Mouse (Mus musculus) intestine, embryonic 16.5 days (tissue): ENCODE measurements at regions not wholly inside any gene's neighbourhood (a gene's known extent, or its start where the extent isn't known, plus 50 kb on each side); places are given as distances from the start of the nearest gene placed in this dataset.
A peak's percentile ranks its signal among the peaks of the same experiment; 100 is the strongest.

Experiments
- ATAC-seq: fragments of 200-750 bp; cut with Nextera tagmentation; 2 replicates; pipeline ENCODE4 v1.8.0; 2017; ENCODE audit warnings: moderate TSS enrichment, moderate library complexity
- H3K27ac ChIP-seq: fragments of 300-500 bp; sonication (generic); 2 replicates; pipeline ENCODE4 v1.5.1; 2014; ENCODE audit warnings: mild to moderate bottlenecking, low read length
- H3K27me3 ChIP-seq: fragments of 300-500 bp; sonication (generic); replicated peaks from 2 replicates; pipeline ENCODE4 v1.6.1; 2014; ENCODE audit warnings: low read length, control low read depth, mixed read lengths; ENCODE audit not compliant: control insufficient read depth, insufficient read depth
- H3K36me3 ChIP-seq: fragments of 300-500 bp; sonication (generic); 2 replicates; pipeline ENCODE4 v1.6.1; 2014; ENCODE audit warnings: low read length, control low read depth; ENCODE audit not compliant: control insufficient read depth, insufficient read depth
- H3K4me1 ChIP-seq: fragments of 300-500 bp; sonication (generic); 2 replicates; pipeline ENCODE4 v1.6.1; 2014; ENCODE audit warnings: low read length, control low read depth, mixed read lengths; ENCODE audit not compliant: control insufficient read depth, insufficient read depth
- H3K4me2 ChIP-seq: fragments of 300-500 bp; sonication (generic); 2 replicates; pipeline ENCODE4 v1.6.1; 2014; ENCODE audit warnings: low read depth, low read length, control low read depth
- H3K4me3 ChIP-seq: fragments of 300-500 bp; sonication (generic); 2 replicates; pipeline ENCODE4 v1.5.1; 2014; ENCODE audit warnings: mild to moderate bottlenecking, low read length
- H3K9ac ChIP-seq: fragments of 300-500 bp; sonication (generic); 2 replicates; pipeline ENCODE4 v1.6.1; 2014; ENCODE audit warnings: low read depth, low read length
- H3K9me3 ChIP-seq: fragments of 300-500 bp; sonication (generic); 2 replicates; pipeline ENCODE4 v1.6.1; 2016; ENCODE audit warnings: low read length, control low read depth; ENCODE audit not compliant: control insufficient read depth
- WGBS: fragments of 180-500 bp; shearing (Covaris S2); extraction: QIAGEN DNeasy Blood & Tissue Kit; methylation state at CpG from one replicate; pipeline ENCODE4 v1.1.7; 2014; 5-methylcytosine and 5-hydroxymethylcytosine counted together

- ATAC-seq = peak; percentile 99
- H3K36me3 ChIP-seq = no peaks in the 10 kb centered on the region
- H3K4me3 ChIP-seq = no peak overlapping the region
- H3K9ac ChIP-seq = no peak overlapping the region
- H3K27me3 ChIP-seq = no peaks in the 10 kb centered on the region
- no peak overlapping the region for H3K4me2 ChIP-seq
- 37% methylated on average over 2 of the region's 2 CpGs for whole genome bisulfite sequencing
- peak overlapping the region; percentile 47 for H3K27ac ChIP-seq
- no peaks in the 10 kb centered on the region for H3K9me3 ChIP-seq
- 0 out of 2 replicates have a peak, but pooled peaks cover 3% of the 10 kb centered on the region for H3K4me1 ChIP-seq
These were observed 386.6 kb upstream of the Slc5a7 start for GRCm38 (mm10) chr17:54685143-54686040.

GRCm38 (mm10) chr17:54678111-54678510 lies 379.3 kb upstream of the Slc5a7 start:
- Histone ChIP-seq H3K4me3 (no peak overlapping the region), H3K4me1 (no peaks in the 10 kb centered on the region), H3K9ac (no peak overlapping the region), H3K27ac (no peak overlapping the region), H3K9me3 (no peaks in the 10 kb centered on the region), H3K27me3 (no peaks in the 10 kb centered on the region), H3K36me3 (no peaks in the 10 kb centered on the region), H3K4me2 (no peak overlapping the region)
- no peak for ATAC-seq
- 63% methylated on average over 2 of the region's 2 CpGs for WGBS

- no peak overlapping the region for H3K4me2 ChIP-seq
- H3K9ac ChIP-seq = no peak overlapping the region
- no peaks in the 10 kb centered on the region for H3K9me3 ChIP-seq
- H3K4me1 ChIP-seq = no peaks in the 10 kb centered on the region
- 89% methylated on average over 2 of the region's 2 CpGs for WGBS
- no peak overlapping the region for H3K4me3 ChIP-seq
- no peaks in the 10 kb centered on the region for H3K27me3 ChIP-seq
- no peak for ATAC-seq
- no peak overlapping the region for H3K27ac ChIP-seq
- H3K36me3 ChIP-seq = no peaks in the 10 kb centered on the region
These were observed 370.7 kb upstream of the Slc5a7 start for GRCm38 (mm10) chr17:54669499-54669898.

- Histone ChIP-seq H3K4me1 (no peaks in the 10 kb centered on the region), H3K27ac (no peak overlapping the region), H3K27me3 (no peaks in the 10 kb centered on the region), H3K4me2 (no peak overlapping the region), H3K4me3 (no peak overlapping the region), H3K9me3 (no peaks in the 10 kb centered on the region), H3K36me3 (no peaks in the 10 kb centered on the region), H3K9ac (no peak overlapping the region)
- 51% methylated on average over 2 of the region's 2 CpGs for WGBS
- ATAC-seq = peak; percentile 89
These were observed 363.9 kb upstream of the Slc5a7 start for GRCm38 (mm10) chr17:54662558-54663245.

- no peaks in the 10 kb centered on the region for H3K36me3 ChIP-seq
- no peak overlapping the region for H3K4me3 ChIP-seq
- no peaks in the 10 kb centered on the region for H3K27me3 ChIP-seq
- no peak overlapping the region for H3K27ac ChIP-seq
- no peaks in the 10 kb centered on the region for H3K4me1 ChIP-seq
- no peaks in the 10 kb centered on the region for H3K9me3 ChIP-seq
- no peak overlapping the region for H3K9ac ChIP-seq
- no peak overlapping the region for H3K4me2 ChIP-seq
- no peak for ATAC-seq
These were observed 357.7 kb upstream of the Slc5a7 start for GRCm38 (mm10) chr17:54656553-54656952.
